Mouse (Mus musculus) CH12.LX (cell line): ENCODE measurements around the gene Slc39a1. TPM values are rescaled to one million over a fixed set of nuclear protein-coding genes. Genes with fewer than 3 reads are reported as not detected.
"Not testable (repeated sequence)": the region's sequence is repeated elsewhere in the genome, so short reads cannot be mapped to it uniquely, and the experiment has no call there.

Source experiments
- DNase-seq: peaks from one replicate; pipeline ENCODE4 v3.0.0-alpha.2; 2013; ENCODE audit errors: extremely low read depth
- H3K27ac ChIP-seq: 2 replicates; pipeline ENCODE4 v1.5.1; 2012; ENCODE audit warnings: low read depth, mild to moderate bottlenecking, control low read depth, moderate library complexity; ENCODE audit not compliant: insufficient read depth
- H3K27me3 ChIP-seq: replicated peaks from 2 replicates; pipeline ENCODE3; 2012; ENCODE audit warnings: inconsistent platforms
- H3K36me3 ChIP-seq, 2 experiments: replicated peaks in 1 of 2; 2 replicates each; pipeline versions ENCODE3 to v1.6.1; 2012; ENCODE audit warnings: inconsistent platforms in 1 of 2, low read length in 1 of 2, mild to moderate bottlenecking in 1 of 2, mixed read lengths in 1 of 2, moderate library complexity in 1 of 2; ENCODE audit not compliant: control insufficient read depth in 1 of 2, insufficient read depth in 1 of 2
- H3K4me1 ChIP-seq, 2 experiments: 2 replicates each; pipeline ENCODE4 v1.6.1; 2012; ENCODE audit warnings: inconsistent platforms in 1 of 2, moderate library complexity in 1 of 2; ENCODE audit not compliant: insufficient read depth in 2 of 2, control insufficient read depth in 1 of 2
- H3K4me2 ChIP-seq: 2 replicates; pipeline ENCODE4 v1.6.1; 2012; ENCODE audit warnings: low read depth, mild to moderate bottlenecking, control low read depth; ENCODE audit not compliant: poor library complexity, insufficient read depth, severe bottlenecking
- H3K4me3 ChIP-seq, 3 experiments: fragments of 150-350 bp in 1 of 3; sonication (generic) in 1 of 3; replicated peaks in 1 of 3; 2 replicates each; pipeline versions ENCODE3 to v1.5.1; 2011 to 2012; ENCODE audit warnings: low read depth in 2 of 3, low read length in 2 of 3, mild to moderate bottlenecking in 2 of 3, moderate library complexity in 2 of 3, control low read depth in 1 of 3, improper control_type of control experiment in 1 of 3, inconsistent platforms in 1 of 3, mixed read lengths in 1 of 3; ENCODE audit not compliant: poor library complexity in 1 of 3
- H3K79me2 ChIP-seq: replicated peaks from 2 replicates; pipeline ENCODE4 v1.6.1; 2012; ENCODE audit warnings: mild to moderate bottlenecking, moderate library complexity; ENCODE audit not compliant: control insufficient read depth, poor library complexity, insufficient read depth, severe bottlenecking; ENCODE audit errors: extremely low read depth
- H3K9ac ChIP-seq: 2 replicates; pipeline ENCODE4 v1.6.1; 2012; ENCODE audit warnings: low read depth, mild to moderate bottlenecking, control low read depth, moderate library complexity; ENCODE audit not compliant: insufficient read depth
- H3K9me3 ChIP-seq: replicated peaks from 2 replicates; pipeline ENCODE3; 2012; ENCODE audit warnings: low read length, inconsistent platforms, mixed read lengths
- CHD1 ChIP-seq: IDR thresholded peaks from 2 replicates; pipeline ENCODE4 v1.6.1; 2012; ENCODE audit warnings: low read depth, low read length, improper control_type of control experiment, inconsistent platforms
- CTCF ChIP-seq, 2 experiments: IDR thresholded peaks in 1 of 2; conservative IDR thresholded peaks in 1 of 2; 2 replicates each; pipeline ENCODE4 v1.5.1; 2011 to 2012; ENCODE audit warnings: low read depth in 2 of 2, low read length in 2 of 2, improper control_type of control experiment in 1 of 2, inconsistent platforms in 1 of 2, mild to moderate bottlenecking in 1 of 2, moderate library complexity in 1 of 2
- E2F4 ChIP-seq: IDR thresholded peaks from 2 replicates; pipeline ENCODE4 v1.6.1; 2011; ENCODE audit warnings: low read depth, low read length, improper control_type of control experiment; ENCODE audit not compliant: insufficient replicate concordance
- EP300 ChIP-seq: IDR thresholded peaks from 2 replicates; pipeline ENCODE4 v1.6.1; 2011; ENCODE audit warnings: low read length, improper control_type of control experiment
- HCFC1 ChIP-seq: IDR thresholded peaks from 2 replicates; pipeline ENCODE4 v1.6.1; 2012; ENCODE audit warnings: low read depth, mild to moderate bottlenecking, inconsistent platforms, low read length, improper control_type of control experiment
- MAFK ChIP-seq: IDR thresholded peaks from 2 replicates; pipeline ENCODE4 v1.6.1; 2011; ENCODE audit warnings: low read length, improper control_type of control experiment; ENCODE audit not compliant: insufficient replicate concordance
- MAX ChIP-seq: IDR thresholded peaks from 2 replicates; pipeline ENCODE4 v1.6.1; 2011; ENCODE audit warnings: low read length, improper control_type of control experiment
- RAD21 ChIP-seq: IDR thresholded peaks from 2 replicates; pipeline ENCODE4 v1.6.1; 2011; ENCODE audit warnings: low read depth, mild to moderate bottlenecking, low read length, improper control_type of control experiment, moderate library complexity
- RCOR1 ChIP-seq: conservative IDR thresholded peaks from 2 replicates; pipeline ENCODE4 v1.6.1; 2012; ENCODE audit warnings: low read depth, mild to moderate bottlenecking, inconsistent platforms, low read length, improper control_type of control experiment
- SMC3 ChIP-seq: IDR thresholded peaks from 2 replicates; pipeline ENCODE4 v1.6.1; 2011; ENCODE audit warnings: low read depth, low read length, improper control_type of control experiment
- TCF12 ChIP-seq: IDR thresholded peaks from 2 replicates; pipeline ENCODE4 v1.6.1; 2014; ENCODE audit warnings: low read depth, mild to moderate bottlenecking, inconsistent platforms, low read length, improper control_type of control experiment
- USF2 ChIP-seq: conservative IDR thresholded peaks from 2 replicates; pipeline ENCODE4 v1.6.1; 2011; ENCODE audit warnings: low read depth, low read length, improper control_type of control experiment
- ZNF384 ChIP-seq: IDR thresholded peaks from 2 replicates; pipeline ENCODE4 v1.6.1; 2012; ENCODE audit warnings: low read depth, low read length, improper control_type of control experiment, inconsistent platforms
- dilution Hi-C: fragments of 300-500 bp; cut with MboI; formaldehyde crosslinking; loops from 2 replicates; pipeline ENCODE4 v1.14.3; 2020; ENCODE audit warnings: low sequenced_read_pairs; ENCODE audit not compliant: extremely low pct_unique_long_range_greater_than_20kb, extremely low pct_ligation_motif_present
- in situ Hi-C: fragments of 300-500 bp; cut with MboI; formaldehyde crosslinking; loops from 3 replicates; pipeline ENCODE4 v1.14.3; 2019; ENCODE audit warnings: low sequenced_read_pairs, low pct_ligation_motif_present, low pct_unique_long_range_greater_than_20kb, mixed read lengths
- polyA plus RNA-seq: library from polyadenylated mRNA; unstranded; fragments of >175 nt; gene quantifications from 2 replicates; pipeline ENCODE4 v1.2.1, GENCODE M21; 2012; ENCODE audit warnings: low read depth; ENCODE audit not compliant: insufficient read length
- total RNA-seq, 2 experiments: library from RNA; depleted of rRNA; stranded (reverse); fragments of 300-350 nt in 1 of 2; fragments of >200 nt in 1 of 2; gene quantifications; 2 replicates each; pipeline ENCODE4 v1.2.3; 2012 to 2014

The Slc39a1 gene
- total and polyA plus RNA-seq, 3 experiments: 23.8 to 42.2 (median 40.7) TPM

- H3K4me3 ChIP-seq, in situ Hi-C loops, DNase-seq, H3K36me3 ChIP-seq, H3K27ac ChIP-seq, H3K9ac ChIP-seq, dilution Hi-C loops, H3K4me2 ChIP-seq, H3K27me3 ChIP-seq, H3K4me1 ChIP-seq, H3K9me3 ChIP-seq: not testable (repeated sequence)
- TF ChIP-seq ZNF384: peak; percentile 63
- peaks cover 12% of the 10 kb centered on the region for H3K79me2 ChIP-seq
These were observed 41.4 kb downstream of the Slc39a1 start for GRCm38 (mm10) chr3:90289403-90289802.

- no peaks in the 10 kb centered on the region for H3K9me3 ChIP-seq
- no peak overlapping the region for H3K9ac ChIP-seq
- in situ Hi-C loops (loop anchor here (10.0 kb wide), 1 partner anchor 84 kb away; no protein-coding TSS in a partner anchor), dilution Hi-C loops (no loop called here)
- DNase-seq: no peak
- H3K27me3 ChIP-seq: no peaks in the 10 kb centered on the region
- no peaks in the 10 kb centered on the region for H3K36me3 ChIP-seq
- H3K79me2 ChIP-seq: peaks cover 24% of the 10 kb centered on the region
- peak in 1 of 2 experiments; percentile 37; a peak in 2 of 4 replicates for TF ChIP-seq CTCF (conservative IDR thresholded peaks at IDR 0.05 in 1 of 2, IDR thresholded peaks at IDR 0.05 in 1 of 2; ENCODE audit: low read depth in 2 of 2, low read length in 2 of 2)
- TF ChIP-seq CHD1: no peak
- TF ChIP-seq RAD21: peak; percentile 25
- no peak overlapping the region for H3K27ac ChIP-seq
- no peak overlapping the region for H3K4me3 ChIP-seq
- H3K4me1 ChIP-seq: peaks cover 3 to 15% of the 10 kb centered on the region in 2 experiments; a peak in 2 of 4 replicates
- no peak overlapping the region for H3K4me2 ChIP-seq
These were observed 42.6 kb downstream of the Slc39a1 start for GRCm38 (mm10) chr3:90290602-90291001.

- Histone ChIP-seq H3K9me3 (no peaks in the 10 kb centered on the region), H3K27ac (peak overlapping the region; percentile 64), H3K27me3 (no peaks in the 10 kb centered on the region), H3K4me1 (peaks cover 5 to 23% of the 10 kb centered on the region in 2 experiments; a peak in 3 of 4 replicates), H3K36me3 (peaks cover under 1 to 6% of the 10 kb centered on the region in 2 experiments), H3K4me2 (peak overlapping the region; percentile 38; the same call in 1 of the 2 replicates), H3K9ac (peak overlapping the region; percentile 96), H3K79me2 (peaks cover 38% of the 10 kb centered on the region), H3K4me3 (peak overlapping the region; percentile 29 to 87 (median 72))
- TF ChIP-seq RCOR1 (0 out of 2 replicates have a peak, but pooled peaks have one; percentile 35), E2F4 (0 out of 2 replicates have a peak, but pooled peaks have one; percentile 9), USF2 (0 out of 2 replicates have a peak, but pooled peaks have one; percentile 6), MAX (peak; percentile 61; the same call in 1 of the 2 replicates), EP300 (no peak), MAFK (peak; percentile 39; the same call in 1 of the 2 replicates), TCF12 (no peak), HCFC1 (no peak), SMC3 (no peak)
- DNase-seq: peak; percentile 23
- dilution Hi-C loops (no loop called here), in situ Hi-C loops (loop anchor here (10.0 kb wide), 1 partner anchor 83 kb away; no protein-coding TSS in a partner anchor)
These were observed 44.0 kb downstream of the Slc39a1 start for GRCm38 (mm10) chr3:90291982-90292344.
